Mouse (Mus musculus) heart, postnatal 4 days (tissue): ENCODE measurements at regions not wholly inside any gene's neighbourhood (a gene's known extent, or its start where the extent isn't known, plus 50 kb on each side); places are given as distances from the start of the nearest gene placed in this dataset.
"Not testable (repeated sequence)": the region's sequence is repeated elsewhere in the genome, so short reads cannot be mapped to it uniquely, and the experiment has no call there.

Experiments
- DNase-seq: peaks from one replicate; pipeline ENCODE4 v3.0.0; 2021

DNA sequence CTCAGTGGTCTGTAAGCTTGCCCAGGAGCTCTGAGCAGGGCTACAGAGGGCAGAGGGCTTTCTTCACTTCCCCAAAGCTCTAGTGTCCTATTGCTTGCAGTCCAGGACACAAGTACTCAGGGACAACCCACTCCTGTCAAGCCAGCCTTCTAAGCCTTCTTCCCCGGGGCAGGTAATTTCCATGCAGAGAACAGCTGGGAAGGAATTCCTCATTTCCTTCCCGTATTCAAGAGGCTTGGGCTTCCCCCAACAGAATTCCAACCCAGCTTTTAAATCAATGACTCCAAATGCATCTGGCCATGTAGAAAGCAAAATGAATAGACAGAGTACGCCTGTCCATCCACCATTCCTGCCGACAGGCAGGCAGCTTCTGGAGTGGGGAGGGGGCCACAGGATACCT lies 99.1 kb upstream of the Ubl3 start:
- DNase-seq: no peak

GRCm38 (mm10) chr5:148649573-148649972 lies 97.0 kb upstream of the Ubl3 start:
- not testable (repeated sequence) for DNase-seq

GRCm38 (mm10) chr5:148649123-148649522 lies 96.5 kb upstream of the Ubl3 start:
- DNase-seq: no peak

- DNase-seq: no peak
Measured at GRCm38 (mm10) chr5:148647644-148648043, 95.1 kb upstream of the Ubl3 start.

- DNase-seq: peak; percentile 26
Measured at GRCm38 (mm10) chr5:148645772-148646171, 93.2 kb upstream of the Ubl3 start.

DNA sequence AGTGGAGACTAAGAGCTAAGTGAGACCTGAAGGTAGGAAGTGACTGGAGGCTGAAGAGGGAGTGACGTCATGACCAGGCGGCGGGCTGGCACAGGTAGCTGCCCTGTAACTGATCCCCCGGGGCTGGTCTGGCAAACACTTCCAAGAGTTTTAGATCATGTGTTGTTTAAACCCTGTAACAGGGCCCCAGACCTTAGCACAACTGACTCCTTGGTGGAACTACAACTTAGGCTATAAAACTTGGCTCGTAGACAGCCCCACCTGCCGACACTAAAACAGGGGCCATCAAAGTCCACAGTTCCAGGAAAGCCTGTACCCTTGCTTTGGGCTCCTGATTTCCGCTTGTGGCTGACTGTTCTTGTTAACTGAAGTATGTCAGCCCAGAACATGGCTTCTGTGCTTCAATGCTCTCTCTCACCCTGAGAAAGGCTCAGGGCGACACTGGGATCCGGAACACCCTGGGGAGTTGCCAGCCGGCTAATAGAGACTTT lies 92.6 kb upstream of the Ubl3 start:
- DNase-seq: no peak

GRCm38 (mm10) chr5:148644345-148644744 lies 91.8 kb upstream of the Ubl3 start:
- DNase-seq: no peak

- no peak for DNase-seq
Measured at GRCm38 (mm10) chr5:148641652-148642395, 89.2 kb upstream of the Ubl3 start.

GRCm38 (mm10) chr5:148640523-148640922 lies 87.9 kb upstream of the Ubl3 start:
- no peak for DNase-seq

DNA sequence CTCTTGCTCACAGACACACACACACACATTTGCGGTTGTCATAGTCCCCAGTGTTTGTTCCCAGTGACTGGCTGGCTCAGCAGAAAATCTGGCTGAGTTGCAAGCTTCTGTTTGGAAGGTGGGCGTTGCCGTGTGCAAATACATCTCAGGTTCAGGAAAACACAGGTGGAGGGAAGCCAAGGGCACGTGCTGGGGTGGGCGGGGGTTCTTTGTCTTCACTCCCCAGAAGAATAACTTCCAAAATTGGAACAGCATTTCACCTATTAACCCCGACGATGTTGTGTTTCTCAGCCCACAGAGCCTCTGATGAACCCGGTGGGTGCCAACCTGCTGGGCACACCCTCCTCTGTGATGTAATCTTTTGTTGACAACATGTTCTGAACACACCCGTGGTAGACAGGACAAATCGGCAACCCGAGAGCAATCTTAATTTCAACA lies 82.3 kb upstream of the Ubl3 start:
- DNase-seq: peak; percentile 16

DNA sequence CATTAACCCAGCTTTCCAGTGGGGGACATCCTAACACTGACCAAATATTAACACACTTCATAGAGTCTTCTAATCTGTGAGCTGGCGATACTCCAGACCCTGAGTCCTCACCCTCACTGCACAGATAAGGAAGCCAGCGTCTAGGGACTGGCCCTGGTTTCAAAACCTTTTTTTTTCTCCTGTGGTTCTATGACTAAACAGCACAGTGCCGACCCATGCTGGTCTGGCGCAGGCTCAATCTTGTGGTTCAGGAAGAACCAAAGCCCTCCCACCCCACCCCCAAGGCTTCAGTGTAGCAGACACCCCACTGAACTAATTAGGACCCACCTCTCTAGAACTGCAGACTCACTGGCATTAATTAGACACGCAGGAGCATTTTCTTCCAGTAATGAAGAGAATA lies 81.4 kb upstream of the Ubl3 start:
- peak; percentile 42 for DNase-seq

DNA sequence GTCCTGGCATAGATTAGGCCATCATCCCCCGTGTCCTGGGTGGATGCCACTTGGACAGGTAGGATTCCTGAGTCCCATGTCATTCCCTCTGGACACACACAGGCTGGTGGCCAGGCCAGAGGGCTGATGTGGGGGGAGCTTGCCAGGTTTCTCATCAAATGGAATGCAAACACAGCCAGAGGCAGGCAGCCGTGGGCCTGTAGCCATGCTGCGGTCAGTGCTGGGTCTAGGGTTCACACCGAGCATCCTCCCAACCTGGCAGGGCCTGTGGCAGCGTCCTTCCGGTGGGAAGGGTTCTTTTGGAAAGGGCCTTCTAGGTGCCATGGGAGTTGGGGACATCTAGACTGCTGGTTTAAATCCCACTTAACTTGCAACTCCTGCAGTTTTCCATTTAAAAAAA lies 80.7 kb upstream of the Ubl3 start:
- peak; percentile 19 for DNase-seq

DNA sequence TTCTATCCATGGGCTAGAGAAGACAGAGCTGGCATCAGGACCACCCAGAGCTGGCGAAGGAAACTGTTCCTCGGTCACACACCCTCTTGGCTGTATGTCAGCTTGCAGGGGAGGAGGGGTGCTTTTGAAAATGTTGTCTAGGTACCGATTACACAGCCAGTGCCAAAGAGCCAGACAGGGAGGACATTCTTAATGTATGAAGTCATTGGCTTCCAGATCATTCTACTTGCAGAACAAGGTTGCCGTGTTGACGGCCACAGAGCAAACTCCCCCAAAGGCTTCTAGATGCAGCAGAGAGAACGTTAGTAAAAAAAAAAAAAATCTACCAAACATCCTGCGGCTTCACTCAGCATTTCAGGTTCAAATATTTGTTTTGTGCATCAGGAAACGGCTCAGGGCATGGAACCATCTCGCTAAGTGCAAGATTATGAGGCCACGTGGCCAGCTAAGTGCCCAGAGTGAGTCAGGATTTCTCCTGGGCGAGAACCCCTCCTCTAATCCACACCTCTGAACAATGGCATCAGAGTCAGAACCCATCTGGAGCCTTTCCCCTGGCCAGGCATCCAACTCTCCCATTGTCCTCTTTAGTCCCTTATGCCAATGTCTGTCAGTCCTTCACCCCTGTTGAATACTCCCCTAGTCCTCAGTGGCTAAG lies 80.1 kb upstream of the Ubl3 start:
- DNase-seq: peak; percentile 72

DNA sequence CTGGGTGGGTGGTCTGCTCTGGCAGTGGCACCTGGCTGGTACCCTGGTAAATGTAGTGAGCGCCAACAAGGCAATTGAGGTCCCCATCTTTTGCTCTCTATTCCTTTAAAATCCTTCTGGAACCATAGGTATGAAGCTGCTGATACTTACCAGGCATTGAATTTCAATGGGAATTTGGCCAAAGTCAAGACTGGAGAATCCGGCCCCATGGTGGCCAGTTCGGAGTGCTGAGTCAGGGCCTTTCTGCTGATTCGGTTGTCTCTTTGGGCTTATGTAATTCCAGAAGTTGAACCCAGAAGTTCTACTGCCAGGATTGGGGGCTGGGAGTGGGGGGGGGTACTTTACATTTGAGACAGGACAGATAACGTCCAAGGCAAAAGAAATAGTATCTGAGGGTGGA lies 79.0 kb upstream of the Ubl3 start:
- no peak for DNase-seq

DNA sequence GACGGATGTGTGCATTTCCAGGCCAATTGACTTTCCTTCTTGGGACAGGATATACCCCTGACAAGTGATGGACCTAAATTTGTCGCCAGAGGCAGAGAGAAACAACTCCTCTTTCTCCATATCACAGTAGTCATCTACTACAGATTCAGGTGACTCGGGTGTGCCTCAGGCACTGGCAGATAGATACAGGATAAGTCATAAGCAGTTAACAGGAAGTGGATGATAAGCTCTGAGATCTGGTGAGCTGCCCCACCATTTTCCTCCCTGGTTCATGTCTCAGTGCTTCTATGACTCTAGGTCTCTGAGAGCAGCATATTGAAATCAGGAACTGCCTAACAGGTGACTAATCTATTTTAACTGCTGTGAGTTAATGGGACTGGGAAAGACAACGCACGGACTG lies 73.4 kb upstream of the Ubl3 start:
- DNase-seq: no peak

- DNase-seq: no peak
Measured at GRCm38 (mm10) chr5:148624649-148625405, 72.2 kb upstream of the Ubl3 start.

GRCm38 (mm10) chr5:148620895-148621786 lies 68.6 kb upstream of the Ubl3 start:
- DNase-seq: no peak

DNA sequence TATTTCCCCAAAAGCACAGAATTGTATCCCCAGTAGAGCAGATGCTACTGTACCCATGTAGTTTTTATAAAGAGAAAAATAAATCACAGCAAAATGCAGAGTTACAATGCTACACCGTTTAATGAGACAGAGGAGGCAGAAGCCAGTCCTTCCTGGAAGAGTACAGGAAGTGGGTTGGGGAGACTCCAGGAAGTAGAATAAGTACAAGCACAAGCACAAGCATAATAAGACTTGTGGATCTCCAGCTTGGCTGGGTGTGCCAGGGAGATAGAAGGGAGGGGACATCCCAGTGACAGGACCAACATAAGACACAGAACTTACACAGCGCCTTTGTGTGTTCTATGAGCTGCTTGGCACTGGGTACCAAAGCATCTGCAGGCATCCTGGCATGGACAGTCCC lies 67.3 kb upstream of the Ubl3 start:
- no peak for DNase-seq

GRCm38 (mm10) chr5:148616426-148616825 lies 63.8 kb upstream of the Ubl3 start:
- DNase-seq: no peak

GRCm38 (mm10) chr5:148615706-148616366 lies 63.2 kb upstream of the Ubl3 start:
- DNase-seq: peak; percentile 64

GRCm38 (mm10) chr5:148615117-148615516 lies 62.5 kb upstream of the Ubl3 start:
- no peak for DNase-seq

- no peak for DNase-seq
Measured at GRCm38 (mm10) chr5:148611323-148611722, 58.7 kb upstream of the Ubl3 start.
